Mouse (Mus musculus): ENCODE measurements around the gene Foxn3. TPM values are rescaled to one million over a fixed set of nuclear protein-coding genes. Genes with fewer than 3 reads are reported as not detected.

Foxn3 gene
- polyA plus RNA-seq, 1 experiment = 35.7 TPM

DNA sequence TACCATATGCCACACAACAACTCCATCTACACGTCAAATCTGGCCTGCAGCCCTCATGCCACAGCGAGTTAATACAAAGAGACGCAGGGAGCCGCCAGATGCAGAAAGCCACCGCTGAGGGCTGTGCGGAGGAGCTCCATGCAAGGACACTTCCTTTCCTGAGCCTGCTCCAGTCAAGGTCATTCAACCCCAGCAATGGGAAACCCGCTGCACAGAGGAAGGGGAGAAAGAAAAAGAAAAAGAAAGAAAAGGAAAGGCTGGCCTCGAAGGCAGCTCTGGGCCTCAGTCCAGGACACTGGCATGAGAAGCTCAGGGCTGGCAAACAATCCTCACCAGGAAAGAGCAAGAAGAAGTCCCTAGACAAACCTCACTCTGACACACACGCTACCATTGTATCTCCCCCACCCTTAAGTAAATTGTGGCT is 44.2 kb downstream of the Foxn3 start:
- TF ChIP-seq POLR2A (IDR thresholded peaks at IDR 0.05; ENCODE audit: borderline replicate concordance, extremely low read depth, insufficient read depth, insufficient read length, poor library complexity, severe bottlenecking) (no peak), CTCF (IDR thresholded peaks at IDR 0.05; ENCODE audit: borderline replicate concordance, extremely low read depth, insufficient read depth, insufficient read length) (no peak)
- peak; percentile 91 for DNase-seq (ENCODE audit: low read depth)

GRCm38 (mm10) chr12:99518640-99519039 is 44.7 kb downstream of the Foxn3 start:
- DNase-seq (ENCODE audit: low read depth) = no peak
- TF ChIP-seq POLR2A (IDR thresholded peaks at IDR 0.05; ENCODE audit: borderline replicate concordance, extremely low read depth, insufficient read depth, insufficient read length, poor library complexity, severe bottlenecking) = no peak
- TF ChIP-seq CTCF (IDR thresholded peaks at IDR 0.05; ENCODE audit: borderline replicate concordance, extremely low read depth, insufficient read depth, insufficient read length) = no peak

GRCm38 (mm10) chr12:99518126-99518525 is 45.3 kb downstream of the Foxn3 start:
- TF ChIP-seq CTCF (IDR thresholded peaks at IDR 0.05; ENCODE audit: borderline replicate concordance, extremely low read depth, insufficient read depth, insufficient read length) = no peak
- no peak for TF ChIP-seq POLR2A (IDR thresholded peaks at IDR 0.05; ENCODE audit: borderline replicate concordance, extremely low read depth, insufficient read depth, insufficient read length, poor library complexity, severe bottlenecking)
- DNase-seq (ENCODE audit: low read depth) = no peak

- TF ChIP-seq CTCF (IDR thresholded peaks at IDR 0.05; ENCODE audit: borderline replicate concordance, extremely low read depth, insufficient read depth, insufficient read length) (no peak), POLR2A (IDR thresholded peaks at IDR 0.05; ENCODE audit: borderline replicate concordance, extremely low read depth, insufficient read depth, insufficient read length, poor library complexity, severe bottlenecking) (no peak)
Measured at GRCm38 (mm10) chr12:99517296-99517695, 46.1 kb downstream of the Foxn3 start.

DNA sequence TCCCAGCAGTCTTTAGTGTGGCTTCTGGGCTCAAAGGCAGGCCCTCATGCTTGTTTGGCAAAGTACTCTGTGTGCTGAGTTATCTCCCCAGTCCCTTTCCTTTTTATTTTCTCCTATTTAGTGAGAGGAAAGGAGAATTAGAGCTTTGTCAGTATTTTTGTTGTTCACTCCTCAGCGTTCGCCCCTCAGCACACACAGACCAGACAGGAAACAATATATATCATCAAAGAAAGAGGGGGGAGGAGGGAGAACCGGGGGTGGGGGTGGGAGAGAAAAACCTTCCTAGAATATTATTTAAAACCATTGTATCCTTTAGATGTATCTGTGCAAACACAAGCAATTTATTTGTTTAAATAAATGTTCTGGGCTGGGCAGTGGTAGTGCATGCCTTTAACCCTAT is 47.9 kb downstream of the Foxn3 start:
- TF ChIP-seq POLR2A (IDR thresholded peaks at IDR 0.05; ENCODE audit: borderline replicate concordance, extremely low read depth, insufficient read depth, insufficient read length, poor library complexity, severe bottlenecking) (no peak), CTCF (IDR thresholded peaks at IDR 0.05; ENCODE audit: borderline replicate concordance, extremely low read depth, insufficient read depth, insufficient read length) (no peak)
- no peak for DNase-seq (ENCODE audit: low read depth)

More at GRCm38 (mm10) chr12:99517296-99517695, 46.1 kb downstream of the Foxn3 start:
- DNase-seq (ENCODE audit: low read depth) = no peak

DNA sequence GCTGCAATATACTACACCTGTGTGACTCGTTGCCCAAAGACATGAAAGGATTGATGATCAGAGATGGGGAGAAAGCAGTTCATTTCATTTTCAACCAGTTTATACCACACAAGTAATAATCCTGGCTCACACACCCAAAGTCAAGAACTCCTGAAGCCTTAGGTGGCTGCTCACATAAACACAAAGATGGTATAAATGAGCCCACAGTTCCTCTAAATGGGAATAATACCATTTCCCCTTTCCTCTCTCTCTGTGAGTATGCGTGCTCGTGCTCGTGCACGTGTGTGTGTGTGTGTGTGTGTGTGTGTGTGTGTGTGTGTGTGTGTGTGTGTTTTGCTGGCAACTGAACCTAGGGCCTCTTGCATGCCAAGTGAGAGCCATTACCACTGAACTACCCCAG is 51.7 kb downstream of the Foxn3 start:
- TF ChIP-seq POLR2A (IDR thresholded peaks at IDR 0.05; ENCODE audit: borderline replicate concordance, extremely low read depth, insufficient read depth, insufficient read length, poor library complexity, severe bottlenecking) (no peak), CTCF (IDR thresholded peaks at IDR 0.05; ENCODE audit: borderline replicate concordance, extremely low read depth, insufficient read depth, insufficient read length) (no peak)

GRCm38 (mm10) chr12:99510759-99511158 is 52.6 kb downstream of the Foxn3 start:
- DNase-seq (ENCODE audit: low read depth) = peak; percentile 48
- TF ChIP-seq POLR2A (IDR thresholded peaks at IDR 0.05; ENCODE audit: borderline replicate concordance, extremely low read depth, insufficient read depth, insufficient read length, poor library complexity, severe bottlenecking) (no peak), CTCF (IDR thresholded peaks at IDR 0.05; ENCODE audit: borderline replicate concordance, extremely low read depth, insufficient read depth, insufficient read length) (no peak)

More for the DNA sequence above, 51.7 kb downstream of the Foxn3 start:
- no peak for DNase-seq (ENCODE audit: low read depth)

- TF ChIP-seq POLR2A (IDR thresholded peaks at IDR 0.05; ENCODE audit: borderline replicate concordance, extremely low read depth, insufficient read depth, insufficient read length, poor library complexity, severe bottlenecking) = no peak
- no peak for TF ChIP-seq CTCF (IDR thresholded peaks at IDR 0.05; ENCODE audit: borderline replicate concordance, extremely low read depth, insufficient read depth, insufficient read length)
Measured at GRCm38 (mm10) chr12:99502225-99502624, 61.2 kb downstream of the Foxn3 start.

DNA sequence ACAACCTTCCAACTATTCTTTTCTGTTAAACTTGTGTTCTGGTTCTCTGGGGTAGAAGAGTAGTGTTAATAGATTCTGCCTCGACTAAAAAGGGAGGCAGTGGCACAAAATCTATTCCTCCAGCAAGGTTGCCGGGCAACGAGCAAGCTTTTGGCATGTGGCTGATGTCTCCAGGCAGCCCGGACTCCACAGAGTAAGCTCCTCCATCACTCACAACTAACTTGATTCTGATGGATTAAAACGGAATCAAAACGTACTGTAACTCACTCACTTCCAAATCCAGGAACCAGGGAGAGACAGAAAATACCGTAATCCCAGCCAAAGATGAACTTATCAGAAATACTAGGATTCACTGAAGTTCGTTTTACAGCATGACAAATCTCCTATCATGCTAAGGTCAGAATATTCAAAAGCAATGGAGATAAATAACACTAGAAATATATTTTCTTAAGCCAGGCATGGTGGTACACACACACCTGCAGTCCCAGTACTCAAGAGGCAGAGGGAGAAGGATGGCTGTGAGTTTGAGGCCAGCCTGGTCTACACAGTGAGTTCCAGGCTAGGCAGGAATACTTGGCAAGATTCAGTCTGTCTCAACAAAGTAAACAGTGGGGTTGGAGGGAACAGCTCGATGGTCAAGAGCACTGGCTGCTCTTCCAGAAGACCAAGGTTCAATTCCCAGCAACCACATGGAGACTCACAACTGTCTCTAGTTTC is 64.2 kb downstream of the Foxn3 start:
- TF ChIP-seq POLR2A (IDR thresholded peaks at IDR 0.05; ENCODE audit: borderline replicate concordance, extremely low read depth, insufficient read depth, insufficient read length, poor library complexity, severe bottlenecking) (no peak), CTCF (IDR thresholded peaks at IDR 0.05; ENCODE audit: borderline replicate concordance, extremely low read depth, insufficient read depth, insufficient read length) (no peak)
- DNase-seq (ENCODE audit: low read depth) = peak; percentile 88

More at GRCm38 (mm10) chr12:99502225-99502624, 61.2 kb downstream of the Foxn3 start:
- DNase-seq (ENCODE audit: low read depth) = no peak

GRCm38 (mm10) chr12:99498189-99498977 is 65.0 kb downstream of the Foxn3 start:
- DNase-seq (ENCODE audit: low read depth) = peak; percentile 70
- TF ChIP-seq POLR2A (IDR thresholded peaks at IDR 0.05; ENCODE audit: borderline replicate concordance, extremely low read depth, insufficient read depth, insufficient read length, poor library complexity, severe bottlenecking) (no peak), CTCF (IDR thresholded peaks at IDR 0.05; ENCODE audit: borderline replicate concordance, extremely low read depth, insufficient read depth, insufficient read length) (no peak)

GRCm38 (mm10) chr12:99496945-99497344 is 66.4 kb downstream of the Foxn3 start:
- TF ChIP-seq POLR2A (IDR thresholded peaks at IDR 0.05; ENCODE audit: borderline replicate concordance, extremely low read depth, insufficient read depth, insufficient read length, poor library complexity, severe bottlenecking) (no peak), CTCF (IDR thresholded peaks at IDR 0.05; ENCODE audit: borderline replicate concordance, extremely low read depth, insufficient read depth, insufficient read length) (no peak)
- DNase-seq (ENCODE audit: low read depth) = no peak
